Mouse (Mus musculus) macrophage (primary cell): Measurements from ENCODE around the gene Stx19. TPM values are rescaled to one million over a fixed set of nuclear protein-coding genes. Genes with fewer than 3 reads are reported as not detected.

Experiments used
- H3K27ac ChIP-seq: fragments of 350-480 bp; formaldehyde crosslinking; 2 replicates; pipeline ENCODE4 v1.9.0; 2021
- H3K36me3 ChIP-seq: fragments of 350-480 bp; formaldehyde crosslinking; 2 replicates; pipeline ENCODE4 v1.9.0; 2021; ENCODE audit errors: inconsistent target
- H3K4me3 ChIP-seq: fragments of 350-480 bp; formaldehyde crosslinking; 2 replicates; pipeline ENCODE4 v1.9.0; 2021; ENCODE audit errors: inconsistent target
- H3K79me2 ChIP-seq: fragments of 350-480 bp; formaldehyde crosslinking; 2 replicates; pipeline ENCODE4 v1.9.0; 2021; ENCODE audit errors: inconsistent target
- WGBS: methylation state at CpG from one replicate; pipeline ENCODE4 v1.1.7; 2026; ENCODE audit warnings: inconsistent platforms; ENCODE audit not compliant: missing documents; 5-methylcytosine and 5-hydroxymethylcytosine counted together
- polyA plus RNA-seq: library from polyadenylated mRNA; stranded (reverse); fragments of 250-400 nt; gene quantifications from 3 replicates; pipeline ENCODE4 v1.2.4, GENCODE M21; 2018; ENCODE audit warnings: inconsistent platforms

Gene Stx19
- polyA plus RNA-seq, 1 experiment from 2014 or later, result not detected

DNA sequence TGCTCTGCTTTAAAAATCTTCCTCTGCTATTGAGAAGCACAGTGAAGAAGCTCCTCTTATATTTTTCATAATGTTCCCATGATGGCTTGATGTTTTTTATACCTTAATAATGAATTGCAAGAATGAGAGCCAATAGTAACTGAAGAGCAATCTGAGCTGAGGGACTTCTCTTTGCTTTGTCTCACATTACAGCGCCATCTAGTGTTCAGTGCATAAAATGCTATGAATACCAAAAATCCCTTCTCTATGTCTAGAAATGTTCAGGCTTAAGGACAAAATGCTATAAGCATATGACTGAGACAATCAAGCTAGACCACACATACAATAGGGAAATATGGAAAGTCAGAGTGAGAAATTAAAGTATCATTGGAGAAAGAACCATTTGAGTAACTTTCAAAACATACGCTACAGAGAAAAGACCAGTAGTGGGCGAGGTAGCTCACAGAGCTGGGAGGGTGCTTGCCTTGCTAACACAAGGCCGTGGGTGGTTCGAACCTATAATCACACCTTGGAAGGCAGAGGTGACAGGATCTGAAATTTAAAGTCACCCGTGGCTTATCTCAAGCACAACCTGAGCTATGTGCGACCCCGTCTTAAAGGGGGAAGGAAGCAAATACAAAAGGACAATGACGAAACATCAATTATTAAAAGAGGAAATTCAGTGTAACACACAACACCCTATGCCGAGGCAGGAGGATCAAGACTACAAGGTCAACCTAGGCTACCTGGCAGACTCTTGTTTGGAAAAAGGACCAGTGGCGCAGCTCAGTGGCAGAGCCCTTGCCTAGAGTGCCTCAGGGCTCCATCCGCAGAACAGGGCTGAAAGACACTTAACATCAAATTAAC is 11.9 kb downstream of the Stx19 start:
- WGBS, result 46% methylated on average over 12 of the region's 12 CpGs
- Histone ChIP-seq H3K36me3 (no peaks in the 10 kb centered on the region), H3K27ac (no peak overlapping the region), H3K4me3 (no peak overlapping the region), H3K79me2 (no peaks in the 10 kb centered on the region)

GRCm38 (mm10) chr16:62832027-62832426 is 17.6 kb downstream of the Stx19 start:
- Histone ChIP-seq H3K4me3 (no peak overlapping the region), H3K27ac (no peak overlapping the region), H3K79me2 (no peaks in the 10 kb centered on the region), H3K36me3 (no peaks in the 10 kb centered on the region)
- 70% methylated on average over 2 of the region's 2 CpGs for WGBS

GRCm38 (mm10) chr16:62832481-62832880 is 18.0 kb downstream of the Stx19 start:
- 30% methylated on average over 4 of the region's 4 CpGs for WGBS
- H3K36me3 ChIP-seq, result no peaks in the 10 kb centered on the region
- no peak overlapping the region for H3K27ac ChIP-seq
- no peaks in the 10 kb centered on the region for H3K79me2 ChIP-seq
- no peak overlapping the region for H3K4me3 ChIP-seq

- Histone ChIP-seq H3K79me2 (no peaks in the 10 kb centered on the region; the same call in 1 of the 2 replicates), H3K27ac (no peak overlapping the region), H3K4me3 (no peak overlapping the region), H3K36me3 (no peaks in the 10 kb centered on the region)
- WGBS, result 71% methylated on average over 3 of the region's 3 CpGs
Observed at GRCm38 (mm10) chr16:62834016-62834735, 19.7 kb downstream of the Stx19 start.

DNA sequence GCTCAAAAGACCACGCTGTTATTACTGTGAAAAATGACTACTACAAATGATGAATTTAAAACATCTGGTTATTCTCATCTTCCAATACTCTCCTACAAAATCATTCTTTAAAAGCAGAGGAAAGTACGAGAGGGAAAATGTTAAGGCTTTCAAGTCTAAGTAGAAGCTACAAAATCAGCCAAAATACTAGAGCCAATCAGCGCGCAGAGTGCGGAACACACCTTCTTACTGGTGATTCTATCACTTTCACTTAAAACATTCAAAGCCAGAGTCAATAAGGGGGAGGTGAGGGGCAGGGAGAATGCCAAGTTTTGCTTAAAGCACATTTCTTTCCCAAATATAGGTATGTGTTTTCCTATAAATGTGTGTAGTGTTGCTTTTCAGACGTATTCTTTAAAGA is 30.9 kb downstream of the Stx19 start:
- H3K4me3 ChIP-seq, result no peak overlapping the region
- no peaks in the 10 kb centered on the region for H3K36me3 ChIP-seq
- peaks cover 4% of the 10 kb centered on the region; the same call in 1 of the 2 replicates for H3K79me2 ChIP-seq
- no peak overlapping the region for H3K27ac ChIP-seq
- WGBS, result 88% methylated on average over 6 of the region's 6 CpGs

- Histone ChIP-seq H3K4me3 (peak within 1 kb of the TSS; percentile 53), H3K36me3 (no peaks in the 10 kb centered on the region), H3K27ac (no peak within 1 kb of the TSS), H3K79me2 (no peaks in the 10 kb centered on the region; the same call in 1 of the 2 replicates)
- 0% methylated on average over 50 of the region's 52 CpGs for WGBS
Observed at GRCm38 (mm10) chr16:62846498-62847312, 32.2 kb downstream of the Stx19 start, which contains the start of gene Arl13b. TSS of gene Arl13b (minus strand) at chr16:62847040.

- no peak overlapping the region for H3K4me3 ChIP-seq
- WGBS, result 77% methylated on average over 3 of the region's 3 CpGs
- no peaks in the 10 kb centered on the region for H3K79me2 ChIP-seq
- no peak overlapping the region for H3K27ac ChIP-seq
- no peaks in the 10 kb centered on the region for H3K36me3 ChIP-seq
Observed at GRCm38 (mm10) chr16:62852464-62853252, 38.2 kb downstream of the Stx19 start.

- Histone ChIP-seq H3K27ac (no peak overlapping the region), H3K36me3 (no peaks in the 10 kb centered on the region), H3K79me2 (no peaks in the 10 kb centered on the region), H3K4me3 (no peak overlapping the region; the same call in 1 of the 2 replicates)
- 6% methylated on average over 3 of the region's 3 CpGs for WGBS
Observed at GRCm38 (mm10) chr16:62853611-62854126, 39.2 kb downstream of the Stx19 start.

- Histone ChIP-seq H3K4me3 (peak within 1 kb of the TSS; percentile 48), H3K27ac (peak within 1 kb of the TSS; percentile 22; the same call in 1 of the 2 replicates)
Observed at GRCm38 (mm10) chr16:62854191-62855068, 40.0 kb downstream of the Stx19 start, which contains the start of gene Pros1. TSS of gene Pros1 (plus strand) at chr16:62854307.

GRCm38 (mm10) chr16:62855385-62855784 is 40.9 kb downstream of the Stx19 start:
- Histone ChIP-seq H3K79me2 (no peaks in the 10 kb centered on the region), H3K36me3 (no peaks in the 10 kb centered on the region), H3K27ac (no peak overlapping the region), H3K4me3 (no peak overlapping the region)
- WGBS, result 98% methylated on average over 6 of the region's 6 CpGs

More at GRCm38 (mm10) chr16:62854191-62855068, 40.0 kb downstream of the Stx19 start, which contains the start of gene Pros1:
- Histone ChIP-seq H3K79me2 (no peaks in the 10 kb centered on the region), H3K36me3 (no peaks in the 10 kb centered on the region)
- 20% methylated on average over 37 of the region's 42 CpGs for WGBS

GRCm38 (mm10) chr16:62856273-62856672 is 41.8 kb downstream of the Stx19 start:
- no peaks in the 10 kb centered on the region for H3K79me2 ChIP-seq
- 85% methylated on average over 2 of the region's 2 CpGs for WGBS
- H3K4me3 ChIP-seq, result no peak overlapping the region
- H3K36me3 ChIP-seq, result no peaks in the 10 kb centered on the region
- H3K27ac ChIP-seq, result no peak overlapping the region

DNA sequence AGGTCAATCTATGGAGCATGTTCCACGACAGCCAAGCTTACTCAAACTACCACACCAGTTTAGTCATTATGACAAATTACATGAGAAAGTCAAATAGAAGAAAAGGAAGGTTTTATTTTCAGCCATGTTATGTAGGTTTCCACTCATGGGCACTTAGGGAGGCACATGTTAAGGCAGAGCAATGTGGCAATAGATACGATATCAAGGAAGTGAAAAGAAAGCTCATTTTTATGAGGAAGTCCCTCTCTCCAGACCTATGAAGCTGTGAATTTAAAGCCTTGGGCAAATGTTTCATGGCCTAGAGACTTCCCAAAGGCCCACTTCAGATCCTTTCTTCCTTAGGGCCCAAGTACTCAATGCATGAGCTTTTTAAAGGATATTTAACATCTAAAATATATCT is 43.0 kb downstream of the Stx19 start:
- H3K36me3 ChIP-seq, result no peaks in the 10 kb centered on the region
- 56% methylated on average over 2 of the region's 2 CpGs for WGBS
- H3K27ac ChIP-seq, result no peak overlapping the region
- H3K4me3 ChIP-seq, result no peak overlapping the region
- H3K79me2 ChIP-seq, result no peaks in the 10 kb centered on the region

DNA sequence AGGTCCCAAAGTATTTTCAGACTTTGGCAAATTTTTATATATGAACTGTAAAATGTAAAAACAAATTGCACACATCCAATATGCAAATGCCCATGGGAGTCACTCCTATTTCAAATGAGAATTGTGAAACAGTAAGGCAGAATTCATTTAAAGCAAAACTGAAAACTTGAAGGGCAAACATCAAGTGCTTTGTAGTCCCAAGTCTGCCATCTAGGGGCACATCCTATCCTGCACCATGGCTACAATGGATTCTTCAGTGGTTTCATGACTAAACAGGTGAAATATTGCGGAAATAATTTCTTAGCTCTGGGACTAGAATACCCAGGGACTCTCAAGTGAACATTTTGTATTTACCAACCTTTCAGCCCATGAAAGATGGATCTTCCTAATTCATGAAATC is 43.5 kb downstream of the Stx19 start:
- no peak overlapping the region for H3K4me3 ChIP-seq
- H3K36me3 ChIP-seq, result no peaks in the 10 kb centered on the region
- H3K79me2 ChIP-seq, result no peaks in the 10 kb centered on the region
- 100% methylated on average over 1 of the region's 1 CpGs for WGBS
- no peak overlapping the region for H3K27ac ChIP-seq
